Mouse (Mus musculus) brain, embryonic 14.5 days (tissue): ENCODE measurements at regions not wholly inside any gene's neighbourhood (a gene's known extent, or its start where the extent isn't known, plus 50 kb on each side); places are given as distances from the start of the nearest gene placed in this dataset.

Source experiments
- DNase-seq: peaks from one replicate; pipeline ENCODE4 v3.0.0-alpha.2; 2011; ENCODE audit warnings: low read depth
- CTCF ChIP-seq: fragments of 200-500 bp; IDR thresholded peaks from 2 replicates; pipeline ENCODE4 v1.5.1; 2012; ENCODE audit warnings: inconsistent platforms, mild to moderate bottlenecking, moderate library complexity, borderline replicate concordance; ENCODE audit not compliant: insufficient read depth, insufficient read length; ENCODE audit errors: extremely low read depth
- POLR2A ChIP-seq: fragments of 200-500 bp; IDR thresholded peaks from 2 replicates; pipeline ENCODE4 v1.6.1; 2012; ENCODE audit warnings: mild to moderate bottlenecking, inconsistent platforms, borderline replicate concordance; ENCODE audit not compliant: poor library complexity, insufficient read depth, insufficient read length, severe bottlenecking; ENCODE audit errors: extremely low read depth

- no peak for DNase-seq
- no peak for TF ChIP-seq POLR2A
- TF ChIP-seq CTCF, result no peak
These were observed 508.1 kb downstream of the Gm37988 start for GRCm38 (mm10) chr1:5315839-5316238.

GRCm38 (mm10) chr1:5317088-5317487, 509.4 kb downstream of the Gm37988 start:
- DNase-seq, result no peak
- no peak for TF ChIP-seq CTCF

DNA sequence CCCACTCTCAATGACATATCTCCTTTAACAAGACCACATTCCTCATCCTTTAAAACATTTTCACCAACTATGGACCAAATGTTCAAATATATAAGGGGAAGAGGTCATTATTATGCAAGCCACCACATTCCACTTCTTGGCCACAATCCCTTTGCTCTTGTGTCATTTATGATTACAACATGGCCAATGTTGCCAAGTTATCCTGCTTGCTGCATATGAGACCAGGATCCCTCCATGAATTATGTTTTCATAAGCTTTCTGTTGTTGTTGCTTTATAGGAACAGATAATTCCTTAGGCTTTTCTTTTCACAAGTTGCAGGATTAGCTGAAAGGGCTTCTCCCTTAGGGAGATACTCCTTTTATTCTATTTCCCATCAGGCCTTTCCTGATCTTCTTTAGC, 518.6 kb downstream of the Gm37988 start:
- no peak for DNase-seq

More for the DNA sequence above, 518.6 kb downstream of the Gm37988 start:
- TF ChIP-seq POLR2A, result no peak
- TF ChIP-seq CTCF, result no peak
